Mouse (Mus musculus) hindbrain, embryonic 12.5 days (tissue): ENCODE measurements around the gene Peli1. TPM values are rescaled to one million over a fixed set of nuclear protein-coding genes. Genes with fewer than 3 reads are reported as not detected.
A peak's percentile ranks its signal among the peaks of the same experiment; 100 is the strongest.

Source experiments
- ATAC-seq: fragments of 200-750 bp; cut with Nextera tagmentation; 2 replicates; pipeline ENCODE4 v1.8.0; 2017; ENCODE audit warnings: moderate TSS enrichment; ENCODE audit not compliant: low FRiP score
- H3K27ac ChIP-seq: fragments of 300-500 bp; sonication (generic); 2 replicates; pipeline ENCODE4 v1.5.1; 2016; ENCODE audit warnings: mild to moderate bottlenecking
- H3K27me3 ChIP-seq: fragments of 300-500 bp; sonication (generic); 2 replicates; pipeline ENCODE4 v1.6.1; 2016; ENCODE audit warnings: mild to moderate bottlenecking
- H3K36me3 ChIP-seq: fragments of 300-500 bp; sonication (generic); 2 replicates; pipeline ENCODE4 v1.6.1; 2016; ENCODE audit warnings: mild to moderate bottlenecking
- H3K4me1 ChIP-seq: fragments of 300-500 bp; sonication (generic); 2 replicates; pipeline ENCODE4 v1.6.1; 2016
- H3K4me2 ChIP-seq: fragments of 300-500 bp; sonication (generic); replicated peaks from 2 replicates; pipeline ENCODE4 v1.6.1; 2016; ENCODE audit warnings: mild to moderate bottlenecking
- H3K4me3 ChIP-seq: fragments of 300-500 bp; sonication (generic); 2 replicates; pipeline ENCODE4 v1.5.1; 2016; ENCODE audit warnings: mild to moderate bottlenecking
- H3K9ac ChIP-seq: fragments of 300-500 bp; sonication (generic); 2 replicates; pipeline ENCODE4 v1.6.1; 2016; ENCODE audit warnings: mild to moderate bottlenecking, moderate library complexity
- H3K9me3 ChIP-seq: fragments of 300-500 bp; sonication (generic); replicated peaks from 2 replicates; pipeline ENCODE4 v1.6.1; 2016; ENCODE audit warnings: mild to moderate bottlenecking
- WGBS: fragments of 180-500 bp; shearing (Covaris S2); methylation state at CpG from one replicate; pipeline ENCODE4 v1.1.7; 2016; 5-methylcytosine and 5-hydroxymethylcytosine counted together
- polyA plus RNA-seq: library from polyadenylated mRNA; unstranded; fragments of >200 nt; fragmentation: Nextera tagmentation; extraction: Ambion mirVana; gene quantifications from 2 replicates; pipeline ENCODE4 v1.2.1, GENCODE M21; 2016

Peli1 gene
- 102 and 106 TPM in 2 replicates for polyA plus RNA-seq

GRCm38 (mm10) chr11:21091067-21091427 lies at the start of gene Peli1:
TSS of gene Peli1 (plus strand) at chr11:21091291.
- under 1% methylated on average over 18 of the region's 24 CpGs for WGBS
- ATAC-seq = peak; percentile 99

GRCm38 (mm10) chr11:21042590-21042989 lies 48.5 kb upstream of the Peli1 start:
- Histone ChIP-seq H3K9me3 (no peaks in the 10 kb centered on the region), H3K27ac (no peak overlapping the region), H3K9ac (no peak overlapping the region), H3K4me2 (no peak overlapping the region), H3K36me3 (no peaks in the 10 kb centered on the region), H3K27me3 (no peaks in the 10 kb centered on the region), H3K4me1 (no peaks in the 10 kb centered on the region), H3K4me3 (no peak overlapping the region)
- WGBS = 89% methylated on average over 5 of the region's 5 CpGs
- no peak for ATAC-seq

More at GRCm38 (mm10) chr11:21091067-21091427, at the start of gene Peli1:
- Histone ChIP-seq H3K27me3 (no peaks in the 10 kb centered on the region), H3K4me2 (peak within 1 kb of the TSS; percentile 61), H3K4me1 (peaks cover 15% of the 10 kb centered on the region), H3K9me3 (no peaks in the 10 kb centered on the region), H3K9ac (peak within 1 kb of the TSS; percentile 99), H3K4me3 (peak within 1 kb of the TSS; percentile 97), H3K36me3 (no peaks in the 10 kb centered on the region), H3K27ac (peak within 1 kb of the TSS; percentile 100)

GRCm38 (mm10) chr11:21046188-21046587 lies 44.9 kb upstream of the Peli1 start:
- H3K27ac ChIP-seq = no peak overlapping the region
- no peaks in the 10 kb centered on the region for H3K9me3 ChIP-seq
- H3K4me2 ChIP-seq = no peak overlapping the region
- H3K9ac ChIP-seq = no peak overlapping the region
- no peak for ATAC-seq
- H3K27me3 ChIP-seq = no peaks in the 10 kb centered on the region
- H3K4me3 ChIP-seq = no peak overlapping the region
- no peaks in the 10 kb centered on the region for H3K36me3 ChIP-seq
- H3K4me1 ChIP-seq = no peaks in the 10 kb centered on the region
- 98% methylated on average over 2 of the region's 2 CpGs for WGBS

GRCm38 (mm10) chr11:21047921-21048320 lies 43.2 kb upstream of the Peli1 start:
- Histone ChIP-seq H3K4me3 (no peak overlapping the region), H3K27ac (no peak overlapping the region), H3K27me3 (no peaks in the 10 kb centered on the region), H3K4me2 (no peak overlapping the region), H3K9ac (no peak overlapping the region), H3K36me3 (no peaks in the 10 kb centered on the region), H3K4me1 (no peaks in the 10 kb centered on the region), H3K9me3 (no peaks in the 10 kb centered on the region)
- WGBS = 83% methylated on average over 2 of the region's 2 CpGs
- ATAC-seq = no peak

- no peak for ATAC-seq
- Histone ChIP-seq H3K9ac (no peak overlapping the region), H3K27me3 (no peaks in the 10 kb centered on the region), H3K4me3 (no peak overlapping the region), H3K36me3 (no peaks in the 10 kb centered on the region), H3K4me1 (no peaks in the 10 kb centered on the region), H3K9me3 (no peaks in the 10 kb centered on the region), H3K4me2 (no peak overlapping the region), H3K27ac (no peak overlapping the region)
- WGBS = 84% methylated on average over 9 of the region's 9 CpGs
Measured at GRCm38 (mm10) chr11:21051716-21052115, 39.4 kb upstream of the Peli1 start.

GRCm38 (mm10) chr11:21054587-21054986 lies 36.5 kb upstream of the Peli1 start:
- Histone ChIP-seq H3K4me1 (no peaks in the 10 kb centered on the region), H3K27ac (no peak overlapping the region), H3K4me2 (no peak overlapping the region), H3K4me3 (no peak overlapping the region), H3K9ac (no peak overlapping the region), H3K9me3 (no peaks in the 10 kb centered on the region), H3K27me3 (no peaks in the 10 kb centered on the region), H3K36me3 (no peaks in the 10 kb centered on the region)
- ATAC-seq = no peak

GRCm38 (mm10) chr11:21056109-21056850 lies 34.8 kb upstream of the Peli1 start:
- H3K27ac ChIP-seq = no peak overlapping the region
- H3K4me3 ChIP-seq = no peak overlapping the region
- no peak overlapping the region for H3K9ac ChIP-seq
- no peaks in the 10 kb centered on the region for H3K36me3 ChIP-seq
- no peak overlapping the region for H3K4me2 ChIP-seq
- no peaks in the 10 kb centered on the region for H3K9me3 ChIP-seq
- ATAC-seq = no peak
- H3K27me3 ChIP-seq = no peaks in the 10 kb centered on the region
- H3K4me1 ChIP-seq = no peaks in the 10 kb centered on the region
- 92% methylated on average over 13 of the region's 13 CpGs for WGBS

- no peak overlapping the region for H3K4me3 ChIP-seq
- H3K36me3 ChIP-seq = no peaks in the 10 kb centered on the region
- H3K4me1 ChIP-seq = no peaks in the 10 kb centered on the region
- WGBS = 85% methylated on average over 17 of the region's 17 CpGs
- H3K4me2 ChIP-seq = no peak overlapping the region
- no peak for ATAC-seq
- H3K9ac ChIP-seq = no peak overlapping the region
- H3K27ac ChIP-seq = no peak overlapping the region
- H3K9me3 ChIP-seq = no peaks in the 10 kb centered on the region
- H3K27me3 ChIP-seq = no peaks in the 10 kb centered on the region
Measured at GRCm38 (mm10) chr11:21057511-21058414, 33.3 kb upstream of the Peli1 start.

- H3K4me1 ChIP-seq = no peaks in the 10 kb centered on the region
- no peaks in the 10 kb centered on the region for H3K36me3 ChIP-seq
- ATAC-seq = no peak
- WGBS = 90% methylated on average over 5 of the region's 5 CpGs
- H3K4me3 ChIP-seq = no peak overlapping the region
- no peak overlapping the region for H3K4me2 ChIP-seq
- no peaks in the 10 kb centered on the region for H3K27me3 ChIP-seq
- no peak overlapping the region for H3K27ac ChIP-seq
- H3K9me3 ChIP-seq = no peaks in the 10 kb centered on the region
- H3K9ac ChIP-seq = no peak overlapping the region
Measured at GRCm38 (mm10) chr11:21058415-21058781, 32.7 kb upstream of the Peli1 start.

GRCm38 (mm10) chr11:21060386-21061074 lies 30.6 kb upstream of the Peli1 start:
- no peaks in the 10 kb centered on the region for H3K4me1 ChIP-seq
- no peaks in the 10 kb centered on the region for H3K36me3 ChIP-seq
- no peak overlapping the region for H3K4me2 ChIP-seq
- WGBS = 72% methylated on average over 7 of the region's 7 CpGs
- H3K27ac ChIP-seq = no peak overlapping the region
- H3K9ac ChIP-seq = no peak overlapping the region
- no peak for ATAC-seq
- H3K4me3 ChIP-seq = no peak overlapping the region
- no peaks in the 10 kb centered on the region for H3K27me3 ChIP-seq
- H3K9me3 ChIP-seq = no peaks in the 10 kb centered on the region

- Histone ChIP-seq H3K9me3 (no peaks in the 10 kb centered on the region), H3K36me3 (no peaks in the 10 kb centered on the region), H3K4me3 (no peak overlapping the region), H3K27me3 (no peaks in the 10 kb centered on the region), H3K4me1 (no peaks in the 10 kb centered on the region), H3K27ac (no peak overlapping the region), H3K4me2 (no peak overlapping the region), H3K9ac (no peak overlapping the region)
- WGBS = 83% methylated on average over 8 of the region's 8 CpGs
- no peak for ATAC-seq
Measured at GRCm38 (mm10) chr11:21061075-21061403, 30.1 kb upstream of the Peli1 start.

- H3K27me3 ChIP-seq = no peaks in the 10 kb centered on the region
- H3K9ac ChIP-seq = no peak overlapping the region
- H3K4me3 ChIP-seq = no peak overlapping the region
- no peak overlapping the region for H3K27ac ChIP-seq
- no peaks in the 10 kb centered on the region for H3K36me3 ChIP-seq
- H3K4me2 ChIP-seq = no peak overlapping the region
- no peaks in the 10 kb centered on the region for H3K4me1 ChIP-seq
- 88% methylated on average over 8 of the region's 8 CpGs for WGBS
- no peaks in the 10 kb centered on the region for H3K9me3 ChIP-seq
- no peak for ATAC-seq
Measured at GRCm38 (mm10) chr11:21061431-21061830, 29.7 kb upstream of the Peli1 start.
